8 mouse cellular contexts compared by ENCODE assay signal in genomic region chr4:138922131-138922459, GRCm38 (mm10). TPM values are rescaled to one million over a fixed set of nuclear protein-coding genes. Genes with fewer than 3 reads are reported as not detected.
DNase-seq lines count a peak whose midpoint lies in the region; ATAC-seq and TF ChIP-seq lines count a peak whose summit lies in the region.

No protein-coding gene starts in this region.

- TF ChIP-seq CTCF in G1E (IDR thresholded peaks at IDR 0.05; ENCODE audit: low read depth, low read length): peak; percentile 99
- peak; percentile 99 for TF ChIP-seq CTCF in cerebellum, adult 2 months (IDR thresholded peaks at IDR 0.05; ENCODE audit: borderline replicate concordance, insufficient read depth, low read depth, low read length)
- peak; percentile 100 for TF ChIP-seq CTCF in forebrain, postnatal 0 days (IDR thresholded peaks at IDR 0.05; ENCODE audit: low read depth)

- H3K4me3 ChIP-seq in G1E (ENCODE audit: low read depth, low read length): no peak overlapping the region; the same call in 1 of the 2 replicates
- no peak overlapping the region for H3K4me3 ChIP-seq in cerebellum, adult 2 months (replicated peaks; ENCODE audit: insufficient read depth, low read depth, low read length)
- H3K4me3 ChIP-seq in forebrain, postnatal 0 days (ENCODE audit: low read depth, low read length): peak overlapping the region; percentile 28

- H3K4me2 ChIP-seq in forebrain, postnatal 0 days (ENCODE audit: low read depth): peak overlapping the region; percentile 58

- peaks cover 15% of the 10 kb centered on the region for H3K27me3 ChIP-seq in G1E (ENCODE audit: insufficient read depth, low read length)
- no peaks in the 10 kb centered on the region for H3K27me3 ChIP-seq in cerebellum, adult 2 months (ENCODE audit: control insufficient read depth, insufficient read depth, low read length)
- H3K27me3 ChIP-seq in forebrain, postnatal 0 days (ENCODE audit: insufficient read depth, low read length): no peaks in the 10 kb centered on the region

- H3K4me1 ChIP-seq in G1E (ENCODE audit: insufficient read depth, low read depth, low read length): peaks cover 12% of the 10 kb centered on the region
- no peaks in the 10 kb centered on the region for H3K4me1 ChIP-seq in cerebellum, adult 2 months (ENCODE audit: control insufficient read depth, insufficient read depth, low read length)
- H3K4me1 ChIP-seq in forebrain, postnatal 0 days (ENCODE audit: insufficient read depth): no peaks in the 10 kb centered on the region

- no peak overlapping the region for H3K27ac ChIP-seq in cerebellum, adult 2 months (ENCODE audit: insufficient read depth, low read length)
- H3K27ac ChIP-seq in forebrain, postnatal 0 days (ENCODE audit: low read depth, low read length): no peak overlapping the region

- H3K36me3 ChIP-seq in G1E (replicated peaks): no peaks in the 10 kb centered on the region
- H3K36me3 ChIP-seq in forebrain, postnatal 0 days (ENCODE audit: insufficient read depth): no peaks in the 10 kb centered on the region

- TF ChIP-seq POLR2A in cerebellum, adult 2 months (IDR thresholded peaks at IDR 0.05; ENCODE audit: borderline replicate concordance, insufficient read depth, low read length): no peak

- peaks cover 2% of the 10 kb centered on the region; the same call in 1 of the 2 replicates for H3K9me3 ChIP-seq in G1E (replicated peaks)
- H3K9me3 ChIP-seq in forebrain, postnatal 0 days (ENCODE audit: low read length): no peaks in the 10 kb centered on the region

- H3K9ac ChIP-seq in forebrain, postnatal 0 days: no peak overlapping the region

- 3% methylated on average over 11 of the region's 11 CpGs for WGBS in cerebellum, adult 2 months
- 2% methylated on average over 11 of the region's 11 CpGs for WGBS in forebrain, postnatal 0 days

- ATAC-seq in G1E (ENCODE audit: extremely low read depth, insufficient number of reproducible peaks, low FRiP score, poor library complexity, severe bottlenecking): peak; percentile 74
- ATAC-seq in forebrain, postnatal 0 days: peak; percentile 91
- ATAC-seq in neutrophil, adult 5-6 weeks (ENCODE audit: extremely low read depth, insufficient number of reproducible peaks, low FRiP score, poor library complexity, severe bottlenecking): peak; percentile 96

- intact Hi-C loops in heart, postnatal 36 days (cut with DNase I): loop anchor here (1.0 to 10.0 kb wide), 3 partner anchors 75 to 413 kb away; no protein-coding TSS in a partner anchor

- peak; percentile 66 for DNase-seq in G1E (ENCODE audit: low spot score)
- peak; percentile 83 to 93 for DNase-seq in cerebellum, adult 2 months
- peak; percentile 97 for DNase-seq in forebrain, postnatal 0 days
- DNase-seq in heart, postnatal 36 days: peak; percentile 96 to 98
- peak; percentile 92 to 99 for DNase-seq in layer of hippocampus, adult 18-20 months (ENCODE audit: low spot score in 2 of 2)
- peak; percentile 95 to 96 for DNase-seq in lung, adult 18-20 months
- DNase-seq in testis, postnatal 14 days (ENCODE audit: low spot score): peak; percentile 84

RNA-seq across cellular contexts. Expression of gene Otud3, which starts 8.3 kb away (rescaled TPM):
- total RNA-seq in G1E (2014; fragmentation: Nextera tagmentation) (2.9 and 5.4 TPM in 2 replicates), G1E (2017) (11.0 and 11.7 TPM in 2 replicates)
- polyA plus RNA-seq in G1E (2012): 11.8 and 14.5 TPM in 2 replicates
- polyA plus RNA-seq in cerebellum, adult 2 months (2012; rRNA removed): 8.3 and 9.0 TPM in 2 replicates
- 10.5 and 13.1 TPM in 2 replicates for total RNA-seq in forebrain, postnatal 0 days (2014; rRNA removed)
- polyA plus RNA-seq in forebrain, postnatal 0 days (2015; fragmentation: Nextera tagmentation; extraction: Ambion mirVana): 2.6 and 2.8 TPM in 2 replicates
- total RNA-seq in heart, postnatal 36 days (2021): 10 to 100 TPM; 10.6 to 11.6 TPM
- total RNA-seq in layer of hippocampus, adult 18-20 months (2021): 10 to 100 TPM; 10.9 to 13.1 TPM
- total RNA-seq in neutrophil, adult 5-6 weeks (2017): 19.8 and 23.3 TPM in 2 replicates

RNA-seq across cellular contexts. Expression of gene Pla2g2e, which starts 44.4 kb away (rescaled TPM):
- total RNA-seq in G1E (2014; fragmentation: Nextera tagmentation) (1.1 TPM in 1 of 2 replicates, not detected in the other), G1E (2017) (0.22 and 0.23 TPM in 2 replicates)
- 0.07 and 0.13 TPM in 2 replicates for polyA plus RNA-seq in G1E (2012)
- polyA plus RNA-seq in cerebellum, adult 2 months (2012; rRNA removed): not detected in 2 replicates
- total RNA-seq in forebrain, postnatal 0 days (2014; rRNA removed): not detected in 2 replicates
- polyA plus RNA-seq in forebrain, postnatal 0 days (2015; fragmentation: Nextera tagmentation; extraction: Ambion mirVana): not detected in 2 replicates
- total RNA-seq in heart, postnatal 36 days (2021): 1 to 10 TPM in 1 of 2 experiments, under 1 TPM in 1; 0.97 to 1.1 TPM
- not detected for total RNA-seq in layer of hippocampus, adult 18-20 months (2021)
- total RNA-seq in neutrophil, adult 5-6 weeks (2017): not detected in 2 replicates

RNA-seq across cellular contexts. Expression of gene Rnf186, which starts 44.8 kb away (rescaled TPM):
- not detected in 2 replicates for total RNA-seq in G1E (2014; fragmentation: Nextera tagmentation)
- total RNA-seq in G1E (2017): 0.12 and 0.27 TPM in 2 replicates
- not detected in 2 replicates for polyA plus RNA-seq in G1E (2012)
- not detected in 2 replicates for polyA plus RNA-seq in cerebellum, adult 2 months (2012; rRNA removed)
- total RNA-seq in forebrain, postnatal 0 days (2014; rRNA removed): not detected in 2 replicates
- polyA plus RNA-seq in forebrain, postnatal 0 days (2015; fragmentation: Nextera tagmentation; extraction: Ambion mirVana): not detected in 2 replicates
- total RNA-seq in heart, postnatal 36 days (2021): not detected
- total RNA-seq in layer of hippocampus, adult 18-20 months (2021): not detected
- not detected in 2 replicates for total RNA-seq in neutrophil, adult 5-6 weeks (2017)

RNA-seq across cellular contexts. Expression of gene Gm13030, which starts 48.3 kb away (rescaled TPM):
- total RNA-seq in G1E (2014; fragmentation: Nextera tagmentation) (not detected in 2 replicates), G1E (2017) (not detected in 2 replicates)
- not detected in 2 replicates for polyA plus RNA-seq in G1E (2012)
- not detected in 2 replicates for polyA plus RNA-seq in cerebellum, adult 2 months (2012; rRNA removed)
- total RNA-seq in forebrain, postnatal 0 days (2014; rRNA removed): not detected in 2 replicates
- polyA plus RNA-seq in forebrain, postnatal 0 days (2015; fragmentation: Nextera tagmentation; extraction: Ambion mirVana): not detected in 2 replicates
- not detected for total RNA-seq in heart, postnatal 36 days (2021)
- total RNA-seq in layer of hippocampus, adult 18-20 months (2021): not detected
- not detected in 2 replicates for total RNA-seq in neutrophil, adult 5-6 weeks (2017)

RNA-seq across cellular contexts. Expression of gene Tmco4, which starts 50.6 kb away (rescaled TPM):
- total RNA-seq in G1E (2014; fragmentation: Nextera tagmentation) (8.8 and 11.6 TPM in 2 replicates), G1E (2017) (16.3 and 16.5 TPM in 2 replicates)
- 17.1 and 19.8 TPM in 2 replicates for polyA plus RNA-seq in G1E (2012)
- polyA plus RNA-seq in cerebellum, adult 2 months (2012; rRNA removed): 2.4 and 2.5 TPM in 2 replicates
- 1.5 and 4.0 TPM in 2 replicates for total RNA-seq in forebrain, postnatal 0 days (2014; rRNA removed)
- 1.4 and 1.5 TPM in 2 replicates for polyA plus RNA-seq in forebrain, postnatal 0 days (2015; fragmentation: Nextera tagmentation; extraction: Ambion mirVana)
- total RNA-seq in heart, postnatal 36 days (2021): 1 to 10 TPM; 8.4 to 10.0 TPM
- 1 to 10 TPM; 2.9 to 3.0 TPM for total RNA-seq in layer of hippocampus, adult 18-20 months (2021)
- total RNA-seq in neutrophil, adult 5-6 weeks (2017): 16.5 and 22.1 TPM in 2 replicates
